Mouse (Mus musculus): ENCODE measurements around the gene Tmem196.

Gene Tmem196

GRCm38 (mm10) chr12:119945589-119946310 is at the start of gene Tmem196:
Gene Tmem196, plus strand, starts transcription at chr12:119945822.
- DNase-seq (ENCODE audit: inconsistent age in 2 of 2, low spot score in 1 of 2), result peak; percentile 6 to 46

GRCm38 (mm10) chr12:119946311-119946692 is 680 bp downstream of the Tmem196 start:
- DNase-seq (ENCODE audit: inconsistent age in 2 of 2, low spot score in 1 of 2), result no peak

- DNase-seq (ENCODE audit: inconsistent age in 2 of 2, low spot score in 1 of 2), result no peak
Measured at GRCm38 (mm10) chr12:119957041-119957440, 11.4 kb downstream of the Tmem196 start.

GRCm38 (mm10) chr12:119960730-119961129 is 15.1 kb downstream of the Tmem196 start:
- peak; percentile 6 to 65 for DNase-seq (ENCODE audit: inconsistent age in 2 of 2, low spot score in 1 of 2)

- no peak for DNase-seq (ENCODE audit: inconsistent age in 2 of 2, low spot score in 1 of 2)
Measured at GRCm38 (mm10) chr12:119965373-119965772, 19.8 kb downstream of the Tmem196 start.

GRCm38 (mm10) chr12:119970068-119970467 is 24.4 kb downstream of the Tmem196 start:
- no peak for DNase-seq (ENCODE audit: inconsistent age in 2 of 2, low spot score in 1 of 2)

- peak; percentile 14 to 67 for DNase-seq (ENCODE audit: inconsistent age in 2 of 2, low spot score in 1 of 2)
Measured at GRCm38 (mm10) chr12:119981731-119982130, 36.1 kb downstream of the Tmem196 start.

- DNase-seq (ENCODE audit: inconsistent age in 2 of 2, low spot score in 1 of 2), result no peak
Measured at GRCm38 (mm10) chr12:119998267-119998666, 52.6 kb downstream of the Tmem196 start.

- no peak for DNase-seq (ENCODE audit: inconsistent age in 2 of 2, low spot score in 1 of 2)
Measured at GRCm38 (mm10) chr12:120004280-120004679, 58.7 kb downstream of the Tmem196 start.

- DNase-seq (ENCODE audit: inconsistent age in 2 of 2, low spot score in 1 of 2), result no peak
Measured at GRCm38 (mm10) chr12:120014768-120015167, 69.1 kb downstream of the Tmem196 start.

- DNase-seq (ENCODE audit: inconsistent age in 2 of 2, low spot score in 1 of 2), result no peak
Measured at GRCm38 (mm10) chr12:120015201-120015600, 69.6 kb downstream of the Tmem196 start.

GRCm38 (mm10) chr12:120028089-120028959 is 82.7 kb downstream of the Tmem196 start:
- peak; percentile 67 to 97 for DNase-seq (ENCODE audit: inconsistent age in 2 of 2, low spot score in 1 of 2)
